Mouse (Mus musculus) erythroblast, embryonic 14.5 days (primary cell): ENCODE results near the gene Npsr1. TPM values are rescaled to one million over a fixed set of nuclear protein-coding genes. Genes with fewer than 3 reads are reported as not detected.

Experiments used
- H3K27me3 ChIP-seq: 2 replicates; pipeline ENCODE4 v1.6.1; 2012; ENCODE audit warnings: inconsistent platforms; ENCODE audit not compliant: control insufficient read depth
- H3K36me3 ChIP-seq: 2 replicates; pipeline ENCODE4 v1.6.1; 2012; ENCODE audit warnings: mild to moderate bottlenecking, inconsistent platforms; ENCODE audit not compliant: control insufficient read depth
- H3K4me1 ChIP-seq: 2 replicates; pipeline ENCODE4 v1.6.1; 2012; ENCODE audit warnings: inconsistent platforms; ENCODE audit not compliant: control insufficient read depth
- H3K4me3 ChIP-seq: replicated peaks from 2 replicates; pipeline ENCODE3; 2012; ENCODE audit warnings: moderate library complexity, mild to moderate bottlenecking, inconsistent platforms
- H3K9me3 ChIP-seq: 2 replicates; pipeline ENCODE4 v1.6.1; 2012; ENCODE audit warnings: low read length, inconsistent platforms, mixed read lengths; ENCODE audit not compliant: control insufficient read depth
- GATA1 ChIP-seq: IDR thresholded peaks from 2 replicates; pipeline ENCODE4 v1.6.1; 2012; ENCODE audit warnings: low read length, inconsistent platforms, mixed read lengths
- TAL1 ChIP-seq: IDR thresholded peaks from 3 replicates; pipeline ENCODE4 v1.6.1; 2012; ENCODE audit warnings: low read length, inconsistent platforms, mixed read lengths
- polyA plus RNA-seq: library from polyadenylated mRNA; stranded (reverse); fragments of >175 nt; gene quantifications from 2 replicates; pipeline ENCODE4 v1.2.3, GENCODE M21; 2012

The Npsr1 gene
- polyA plus RNA-seq, 1 experiment, result not detected

DNA sequence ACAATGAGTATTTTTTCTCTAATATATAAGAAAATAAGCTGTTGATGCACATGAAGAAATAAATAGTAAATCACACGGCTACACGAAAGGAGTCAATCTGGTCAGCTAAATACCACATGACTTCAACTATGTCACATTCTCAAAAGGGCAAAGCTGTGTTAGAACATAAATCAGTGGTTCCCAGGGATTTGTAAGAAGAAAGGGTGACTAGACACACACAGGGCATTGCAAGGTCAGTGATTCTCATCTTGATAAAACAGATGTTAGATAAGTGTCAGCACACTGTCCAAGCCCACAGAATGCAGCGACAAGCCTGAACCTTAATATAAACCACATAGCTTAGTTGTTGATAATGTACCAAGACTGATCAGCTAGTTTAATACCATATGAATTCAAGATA is 184.8 kb downstream of the Npsr1 start:
- peaks cover 63% of the 10 kb centered on the region for H3K4me1 ChIP-seq
- H3K4me3 ChIP-seq, result no peak overlapping the region
- no peaks in the 10 kb centered on the region for H3K27me3 ChIP-seq
- no peaks in the 10 kb centered on the region for H3K9me3 ChIP-seq
- TF ChIP-seq TAL1, result no peak
- no peak for TF ChIP-seq GATA1
- H3K36me3 ChIP-seq, result no peaks in the 10 kb centered on the region

DNA sequence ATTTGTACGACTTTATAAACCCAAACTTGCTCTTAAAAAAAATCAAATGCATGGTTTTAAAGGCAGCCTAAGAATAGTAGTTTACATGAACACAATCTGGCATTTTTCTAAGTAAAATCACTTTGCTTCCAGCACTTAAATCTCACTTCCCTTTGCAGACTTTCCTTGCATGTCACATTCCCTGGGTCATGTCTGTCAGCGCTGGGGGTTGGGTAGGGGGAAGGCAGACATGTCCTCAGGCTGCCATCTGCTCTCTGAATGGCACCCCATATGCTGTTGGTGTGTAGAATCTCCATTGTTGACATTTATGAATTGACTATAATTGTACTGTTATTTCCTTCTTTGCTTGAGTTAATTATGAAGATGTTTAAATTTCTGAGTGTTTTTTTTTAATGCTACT is 185.3 kb downstream of the Npsr1 start:
- Histone ChIP-seq H3K27me3 (no peaks in the 10 kb centered on the region), H3K9me3 (no peaks in the 10 kb centered on the region), H3K4me1 (peaks cover 63% of the 10 kb centered on the region), H3K36me3 (no peaks in the 10 kb centered on the region), H3K4me3 (no peak overlapping the region)
- TF ChIP-seq TAL1 (no peak), GATA1 (no peak)

DNA sequence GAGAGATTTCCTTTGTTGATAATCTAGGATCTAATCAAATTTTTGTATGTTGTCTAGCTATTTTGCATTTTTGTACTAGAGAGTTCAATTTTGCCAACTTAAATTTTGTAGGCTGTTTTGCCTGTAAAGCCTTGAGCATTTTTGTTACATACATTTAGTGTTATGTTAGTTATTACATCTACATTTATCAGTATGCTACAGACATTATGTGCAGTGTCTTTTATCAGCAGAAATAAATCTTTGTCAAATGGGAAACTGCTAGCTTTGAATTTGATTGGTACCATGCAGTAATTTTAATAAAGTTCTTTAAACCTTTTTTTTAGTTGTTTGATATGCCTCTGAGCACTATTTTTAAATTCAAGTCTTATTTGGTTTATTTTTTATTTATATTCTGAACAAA is 185.7 kb downstream of the Npsr1 start:
- TF ChIP-seq TAL1, result no peak
- no peak for TF ChIP-seq GATA1
- Histone ChIP-seq H3K4me1 (peaks cover 63% of the 10 kb centered on the region), H3K27me3 (no peaks in the 10 kb centered on the region), H3K36me3 (no peaks in the 10 kb centered on the region), H3K4me3 (no peak overlapping the region), H3K9me3 (no peaks in the 10 kb centered on the region)

DNA sequence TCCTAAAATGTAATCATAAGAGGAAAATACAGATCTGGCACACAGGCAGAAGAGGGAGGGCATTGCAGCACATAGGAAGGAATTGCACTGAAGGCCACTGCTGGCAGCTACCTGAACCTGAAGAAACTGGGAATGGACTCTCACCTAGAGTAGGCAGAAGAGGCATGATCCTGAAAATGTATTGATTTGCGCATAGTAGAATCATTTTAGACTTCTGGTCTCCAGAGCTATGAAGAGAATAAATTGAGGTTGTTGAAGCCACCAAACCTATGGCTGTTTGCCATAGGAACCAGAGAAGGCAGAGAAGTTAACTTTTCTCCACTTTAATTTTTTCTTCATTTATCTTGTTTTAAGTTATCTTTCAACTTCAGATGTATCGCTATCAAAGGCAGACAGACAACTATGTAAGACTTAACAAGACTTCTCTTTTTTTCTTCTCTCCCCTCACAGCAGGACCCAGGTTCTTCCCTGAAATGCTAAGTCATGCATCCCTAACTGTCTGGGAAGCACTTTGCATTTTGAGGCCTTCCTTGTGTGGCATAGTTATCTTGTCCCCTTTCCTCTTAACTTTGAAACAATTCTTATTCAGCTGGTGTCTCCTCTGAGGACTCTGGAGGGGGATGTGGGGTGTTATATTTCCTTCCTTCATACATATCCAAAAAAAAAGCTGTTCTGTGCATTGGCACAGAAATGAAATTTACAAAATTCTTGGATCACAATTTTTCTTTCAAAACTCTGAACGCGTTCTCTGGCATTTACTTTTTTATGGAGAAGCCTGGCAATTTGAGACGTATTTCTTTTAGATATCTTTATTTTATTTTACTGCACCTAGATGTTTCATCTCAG is 186.7 kb downstream of the Npsr1 start:
- H3K9me3 ChIP-seq, result no peaks in the 10 kb centered on the region
- no peaks in the 10 kb centered on the region for H3K27me3 ChIP-seq
- TF ChIP-seq GATA1 (no peak), TAL1 (no peak)
- no peaks in the 10 kb centered on the region for H3K36me3 ChIP-seq
- H3K4me1 ChIP-seq, result peaks cover 59% of the 10 kb centered on the region
- no peak overlapping the region for H3K4me3 ChIP-seq

DNA sequence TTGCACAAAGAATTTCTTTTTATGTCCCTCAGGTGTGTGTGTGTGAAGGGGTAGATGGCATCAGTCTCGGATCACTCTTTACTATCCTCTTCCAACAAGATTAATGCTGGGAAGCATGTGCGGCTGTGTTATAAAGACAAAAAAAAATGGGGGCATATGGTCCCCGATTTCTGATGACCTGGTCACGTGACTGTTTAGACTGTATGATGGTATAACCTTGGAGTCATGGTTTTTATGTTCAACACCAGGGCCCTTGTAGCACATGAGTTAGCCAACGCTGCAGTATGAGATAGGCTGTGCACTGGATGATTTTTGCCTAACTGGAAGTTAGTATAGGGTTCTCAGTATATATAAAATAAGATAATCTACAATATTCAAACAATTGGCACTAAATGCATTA is 187.6 kb downstream of the Npsr1 start:
- TF ChIP-seq GATA1 (no peak), TAL1 (no peak)
- H3K27me3 ChIP-seq, result no peaks in the 10 kb centered on the region
- H3K9me3 ChIP-seq, result no peaks in the 10 kb centered on the region
- peaks cover 51% of the 10 kb centered on the region for H3K4me1 ChIP-seq
- H3K36me3 ChIP-seq, result no peaks in the 10 kb centered on the region
- no peak overlapping the region for H3K4me3 ChIP-seq

DNA sequence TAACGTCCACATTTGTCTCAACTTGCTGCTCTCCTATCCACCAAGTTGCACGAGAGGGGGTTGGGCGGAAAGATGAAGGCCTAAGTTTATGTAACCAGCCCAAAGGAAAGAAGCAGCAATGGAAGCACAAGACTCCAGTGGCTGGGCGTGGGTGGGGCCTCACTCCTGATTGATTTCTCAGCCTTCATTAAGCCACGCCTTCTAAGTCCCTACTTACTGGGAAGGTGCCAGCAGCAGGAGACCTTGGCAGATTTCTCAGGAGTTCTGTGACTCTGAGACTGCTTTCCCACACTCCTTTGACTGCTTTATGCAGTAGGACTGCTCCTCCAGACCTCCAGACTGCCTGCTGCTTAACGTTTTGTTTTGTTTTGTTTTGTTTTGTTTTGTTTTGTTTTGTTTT is 193.6 kb downstream of the Npsr1 start:
- no peaks in the 10 kb centered on the region for H3K27me3 ChIP-seq
- H3K4me1 ChIP-seq, result peaks cover 10% of the 10 kb centered on the region
- TF ChIP-seq GATA1 (no peak), TAL1 (no peak)
- no peak overlapping the region for H3K4me3 ChIP-seq
- no peaks in the 10 kb centered on the region for H3K36me3 ChIP-seq
- no peaks in the 10 kb centered on the region for H3K9me3 ChIP-seq

DNA sequence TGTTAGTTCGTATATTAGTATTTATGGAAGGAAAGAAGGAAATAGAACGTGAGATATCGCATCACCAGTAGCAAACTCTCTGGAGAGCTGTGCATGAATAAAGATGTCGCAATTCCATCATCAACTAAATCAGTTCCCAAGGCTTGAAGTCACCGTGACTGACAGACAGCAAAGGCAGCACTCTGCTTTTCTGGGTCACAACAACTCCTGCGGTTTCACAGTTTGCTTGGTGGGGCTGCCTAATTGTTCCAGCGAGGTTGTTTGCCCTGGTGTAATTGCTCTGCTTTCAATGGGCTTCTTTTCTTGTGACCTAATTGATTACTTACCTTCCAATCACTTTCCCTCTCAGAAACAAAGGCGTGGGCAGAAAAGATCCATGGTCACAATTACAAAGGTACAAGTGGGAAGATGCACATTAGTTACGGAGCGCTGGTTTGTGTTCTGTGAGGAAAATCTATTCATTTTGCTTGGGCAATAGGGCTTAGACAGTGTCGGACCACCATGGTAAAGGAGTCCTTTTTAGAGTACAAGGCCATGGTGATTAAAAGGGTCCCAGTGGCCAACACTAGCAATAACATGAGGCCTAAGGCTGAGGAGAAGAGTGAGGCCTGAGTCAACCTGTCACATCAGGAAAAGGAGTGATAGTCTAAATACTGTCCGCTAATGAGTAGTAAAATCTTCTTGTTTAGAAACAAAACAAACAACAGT is 195.6 kb downstream of the Npsr1 start:
- no peaks in the 10 kb centered on the region for H3K27me3 ChIP-seq
- TF ChIP-seq GATA1 (no peak), TAL1 (no peak)
- no peaks in the 10 kb centered on the region for H3K36me3 ChIP-seq
- H3K4me3 ChIP-seq, result no peak overlapping the region
- H3K4me1 ChIP-seq, result peaks cover 6% of the 10 kb centered on the region
- no peaks in the 10 kb centered on the region for H3K9me3 ChIP-seq

DNA sequence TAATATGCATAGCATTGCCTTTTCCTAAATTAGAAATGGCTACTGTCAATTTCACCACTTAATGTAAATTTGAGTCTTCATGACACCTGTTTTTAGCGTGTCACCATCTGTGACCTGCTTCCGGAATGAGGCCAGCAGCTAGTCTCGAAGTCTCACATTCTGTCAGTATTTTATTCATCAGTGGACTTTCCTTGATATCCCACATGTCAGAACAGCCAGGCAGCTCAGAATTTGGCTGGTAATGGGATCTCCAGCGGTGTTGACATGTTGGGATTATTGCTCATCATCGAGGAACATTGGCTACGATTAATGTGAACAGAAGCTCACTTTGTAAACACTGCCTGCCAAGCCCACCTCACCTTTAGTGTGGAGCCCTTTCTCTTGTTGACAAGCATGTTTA is 205.1 kb downstream of the Npsr1 start:
- no peak for TF ChIP-seq GATA1
- TF ChIP-seq TAL1, result no peak
- no peak overlapping the region for H3K4me3 ChIP-seq
- no peaks in the 10 kb centered on the region for H3K4me1 ChIP-seq
- no peaks in the 10 kb centered on the region for H3K9me3 ChIP-seq
- H3K27me3 ChIP-seq, result no peaks in the 10 kb centered on the region
- H3K36me3 ChIP-seq, result no peaks in the 10 kb centered on the region

DNA sequence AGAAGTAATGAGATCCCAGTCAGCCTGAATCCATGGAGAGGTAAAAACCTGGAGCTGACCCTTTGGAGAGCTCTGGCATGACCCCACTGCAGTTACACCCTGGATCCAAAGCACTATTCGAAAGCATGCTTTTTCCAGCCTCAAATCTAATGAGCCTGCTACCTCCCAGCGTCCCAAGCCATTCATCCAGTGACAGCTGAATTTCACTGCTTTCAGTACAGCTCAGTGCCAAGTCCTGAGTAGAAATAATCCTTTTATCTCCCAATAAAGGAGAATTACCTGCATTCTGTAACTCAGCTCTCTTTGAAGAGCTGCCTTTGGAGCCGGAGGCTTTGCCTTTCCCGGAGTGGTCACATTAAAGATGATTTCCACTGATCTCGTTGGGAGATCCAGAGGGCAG is 209.2 kb downstream of the Npsr1 start:
- no peak overlapping the region for H3K4me3 ChIP-seq
- no peaks in the 10 kb centered on the region for H3K9me3 ChIP-seq
- no peaks in the 10 kb centered on the region for H3K4me1 ChIP-seq
- no peaks in the 10 kb centered on the region for H3K27me3 ChIP-seq
- TF ChIP-seq TAL1, result no peak
- H3K36me3 ChIP-seq, result no peaks in the 10 kb centered on the region
